Mouse (Mus musculus) spleen, adult 18-20 months (tissue): ENCODE measurements around the gene Kansl1l.
"Not testable (repeated sequence)": the region's sequence is repeated elsewhere in the genome, so short reads cannot be mapped to it uniquely, and the experiment has no call there.

Experiments
- DNase-seq, 2 experiments: peaks; one replicate each; pipeline ENCODE4 v3.0.0; 2022; ENCODE audit warnings: mixed read lengths in 2 of 2

Kansl1l gene

GRCm38 (mm10) chr1:66816837-66817452 is 417 bp downstream of the Kansl1l start:
- DNase-seq, result peak; percentile 85 to 89

- DNase-seq, result peak; percentile 47 to 50
These were observed 1.2 kb downstream of the Kansl1l start for GRCm38 (mm10) chr1:66815941-66816777.

GRCm38 (mm10) chr1:66814756-66815155 is 2.6 kb downstream of the Kansl1l start:
- no peak for DNase-seq

- no peak for DNase-seq
These were observed 4.2 kb downstream of the Kansl1l start for GRCm38 (mm10) chr1:66813191-66813590.

GRCm38 (mm10) chr1:66806821-66807220 is 10.5 kb downstream of the Kansl1l start:
- DNase-seq, result no peak

- no peak for DNase-seq
These were observed 12.0 kb downstream of the Kansl1l start for GRCm38 (mm10) chr1:66805408-66805807.

GRCm38 (mm10) chr1:66804710-66805109 is 12.7 kb downstream of the Kansl1l start:
- no peak for DNase-seq

- no peak for DNase-seq
These were observed 19.4 kb downstream of the Kansl1l start for GRCm38 (mm10) chr1:66797962-66798361.

- DNase-seq, result no peak
These were observed 24.4 kb downstream of the Kansl1l start for GRCm38 (mm10) chr1:66792838-66793466.

GRCm38 (mm10) chr1:66782296-66782695 is 35.1 kb downstream of the Kansl1l start:
- no peak for DNase-seq

- DNase-seq, result no peak
These were observed 36.3 kb downstream of the Kansl1l start for GRCm38 (mm10) chr1:66781027-66781426.

- DNase-seq, result no peak
These were observed 38.6 kb downstream of the Kansl1l start for GRCm38 (mm10) chr1:66778798-66779197.

- DNase-seq, result no peak
These were observed 39.5 kb downstream of the Kansl1l start for GRCm38 (mm10) chr1:66777878-66778277.

GRCm38 (mm10) chr1:66768764-66769163 is 48.6 kb downstream of the Kansl1l start:
- DNase-seq, result no peak

- no peak for DNase-seq
These were observed 86.8 kb downstream of the Kansl1l start for GRCm38 (mm10) chr1:66730581-66730980.

GRCm38 (mm10) chr1:66712859-66713258 is 104.5 kb downstream of the Kansl1l start:
- no peak for DNase-seq

GRCm38 (mm10) chr1:66704523-66704922 is 112.8 kb downstream of the Kansl1l start:
- DNase-seq, result no peak

- no peak for DNase-seq
These were observed 114.6 kb downstream of the Kansl1l start for GRCm38 (mm10) chr1:66702623-66703345.

- no peak for DNase-seq
These were observed 115.8 kb downstream of the Kansl1l start for GRCm38 (mm10) chr1:66701576-66701940.

- DNase-seq, result peak; percentile 88 to 93
These were observed 116.4 kb downstream of the Kansl1l start, which contains the start of gene Rpe for GRCm38 (mm10) chr1:66700693-66701575. Rpe (plus strand) TSS chr1:66700831.

GRCm38 (mm10) chr1:66700149-66700692 is 117.1 kb downstream of the Kansl1l start:
- no peak for DNase-seq

- not testable (repeated sequence) for DNase-seq
These were observed 117.7 kb downstream of the Kansl1l start for GRCm38 (mm10) chr1:66699630-66700029.
